Mouse (Mus musculus) ES-E14 (cell line): Measurements from ENCODE around the gene Rasgef1b. TPM values are rescaled to one million over a fixed set of nuclear protein-coding genes. Genes with fewer than 3 reads are reported as not detected.

Experiments
- DNase-seq: peaks from one replicate; pipeline ENCODE4 v3.0.0-alpha.2; 2013; ENCODE audit warnings: low read depth, low spot score
- H3K27ac ChIP-seq: 2 replicates; pipeline ENCODE4 v1.5.1; 2012; ENCODE audit warnings: low read depth, mild to moderate bottlenecking, low read length, moderate library complexity, mixed read lengths; ENCODE audit not compliant: poor library complexity, insufficient read depth, severe bottlenecking
- H3K36me3 ChIP-seq: 2 replicates; pipeline ENCODE4 v1.6.1; 2012; ENCODE audit warnings: mild to moderate bottlenecking, low read length, moderate library complexity, mixed read lengths; ENCODE audit not compliant: control insufficient read depth, poor library complexity, insufficient read depth, severe bottlenecking
- H3K4me1 ChIP-seq, 2 experiments: fragments of 150-350 bp in 1 of 2; sonication (generic) in 1 of 2; 2 replicates each; pipeline ENCODE4 v1.6.1; 2012; ENCODE audit warnings: low read length in 2 of 2, mild to moderate bottlenecking in 1 of 2, mixed read lengths in 1 of 2; ENCODE audit not compliant: control insufficient read depth in 2 of 2, insufficient read depth in 2 of 2, poor library complexity in 1 of 2
- H3K4me3 ChIP-seq, 2 experiments: fragments of 150-350 bp in 1 of 2; sonication (generic) in 1 of 2; 2 replicates each; pipeline ENCODE4 v1.5.1; 2012; ENCODE audit warnings: low read length in 2 of 2, low read depth in 1 of 2, mild to moderate bottlenecking in 1 of 2, mixed read lengths in 1 of 2; ENCODE audit not compliant: insufficient read depth in 1 of 2, poor library complexity in 1 of 2, severe bottlenecking in 1 of 2
- H3K9ac ChIP-seq: 2 replicates; pipeline ENCODE4 v1.6.1; 2012; ENCODE audit warnings: low read depth, mild to moderate bottlenecking, low read length, mixed read lengths; ENCODE audit not compliant: poor library complexity, insufficient read depth, severe bottlenecking
- H3K9me3 ChIP-seq: fragments of 150-350 bp; sonication (generic); 2 replicates; pipeline ENCODE4 v1.6.1; 2012; ENCODE audit warnings: low read depth, mild to moderate bottlenecking, low read length; ENCODE audit not compliant: control insufficient read depth, insufficient read depth
- CHD2 ChIP-seq: IDR thresholded peaks from 2 replicates; pipeline ENCODE4 v1.6.1; 2014; ENCODE audit warnings: mild to moderate bottlenecking, low read depth, low read length, inconsistent platforms
- HCFC1 ChIP-seq: IDR thresholded peaks from 2 replicates; pipeline ENCODE4 v1.6.1; 2012; ENCODE audit warnings: low read length, inconsistent platforms, borderline replicate concordance; ENCODE audit not compliant: insufficient read depth
- MAFK ChIP-seq: IDR thresholded peaks from 2 replicates; pipeline ENCODE4 v1.6.1; 2014; ENCODE audit warnings: mild to moderate bottlenecking, low read depth, low read length, inconsistent platforms; ENCODE audit not compliant: insufficient read depth
- ZC3H11A ChIP-seq: IDR thresholded peaks from 2 replicates; pipeline ENCODE4 v1.6.1; 2012; ENCODE audit warnings: low read depth, mild to moderate bottlenecking, inconsistent platforms, low read length, borderline replicate concordance
- ZNF384 ChIP-seq: IDR thresholded peaks from 2 replicates; pipeline ENCODE4 v1.6.1; 2012; ENCODE audit warnings: low read depth, low read length, inconsistent platforms
- in situ Hi-C, 2 experiments: fragments of 600-800 bp; cut with MboI; formaldehyde crosslinking; loops; one replicate each; pipeline ENCODE4 v1.15.1; 2025; ENCODE audit warnings: low sequenced_read_pairs in 2 of 2, inconsistent platforms in 1 of 2; ENCODE audit not compliant: unreplicated experiment in 2 of 2
- total RNA-seq: library from RNA; depleted of rRNA; stranded (reverse); fragments of 300-350 nt; gene quantifications from 2 replicates; pipeline ENCODE4 v1.2.3, GENCODE M21; 2012

Rasgef1b gene
- total RNA-seq, 1 experiment, result 2.8 TPM

DNA sequence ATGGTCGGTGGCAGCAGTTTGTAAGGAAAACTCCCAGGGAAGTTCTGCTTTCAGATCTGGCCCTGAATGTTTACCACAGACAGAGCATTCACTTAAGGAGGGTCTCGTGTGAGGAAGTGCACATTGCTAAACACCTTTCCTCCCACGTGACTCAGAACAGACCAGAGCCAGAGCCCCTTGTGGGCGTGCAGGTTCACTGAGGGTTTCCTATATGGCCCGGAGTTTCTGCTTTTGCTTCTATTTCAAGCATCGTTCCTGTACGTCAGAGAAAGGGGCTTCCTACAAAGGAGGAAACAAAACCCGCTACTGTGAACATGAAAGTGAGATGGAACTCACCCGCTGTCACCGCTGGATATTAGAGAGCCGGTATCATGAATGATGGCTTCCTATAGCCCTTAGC, 392.4 kb downstream of the Rasgef1b start:
- Histone ChIP-seq H3K4me1 (no peaks in the 10 kb centered on the region), H3K9ac (no peak overlapping the region), H3K27ac (no peak overlapping the region), H3K36me3 (no peaks in the 10 kb centered on the region), H3K9me3 (no peaks in the 10 kb centered on the region), H3K4me3 (no peak overlapping the region)
- TF ChIP-seq HCFC1 (no peak), CHD2 (no peak), ZC3H11A (no peak)
- in situ Hi-C loops, result loop anchor here in 1 of 2 experiments (25.0 kb wide), 1 partner anchor 101 kb away; no protein-coding TSS in a partner anchor
- DNase-seq, result no peak

- H3K9ac ChIP-seq, result no peak overlapping the region
- no peak for DNase-seq
- TF ChIP-seq HCFC1 (no peak), MAFK (no peak), ZNF384 (no peak), CHD2 (no peak), ZC3H11A (no peak)
- in situ Hi-C loops, result loop anchor here in 1 of 2 experiments (25.0 kb wide), 1 partner anchor 103 kb away; no protein-coding TSS in a partner anchor
- no peaks in the 10 kb centered on the region for H3K36me3 ChIP-seq
- H3K27ac ChIP-seq, result no peak overlapping the region
- no peak overlapping the region for H3K4me3 ChIP-seq
- H3K9me3 ChIP-seq, result no peaks in the 10 kb centered on the region
- H3K4me1 ChIP-seq, result no peaks in the 10 kb centered on the region
Observed at GRCm38 (mm10) chr5:99334017-99334416, 394.8 kb downstream of the Rasgef1b start.

DNA sequence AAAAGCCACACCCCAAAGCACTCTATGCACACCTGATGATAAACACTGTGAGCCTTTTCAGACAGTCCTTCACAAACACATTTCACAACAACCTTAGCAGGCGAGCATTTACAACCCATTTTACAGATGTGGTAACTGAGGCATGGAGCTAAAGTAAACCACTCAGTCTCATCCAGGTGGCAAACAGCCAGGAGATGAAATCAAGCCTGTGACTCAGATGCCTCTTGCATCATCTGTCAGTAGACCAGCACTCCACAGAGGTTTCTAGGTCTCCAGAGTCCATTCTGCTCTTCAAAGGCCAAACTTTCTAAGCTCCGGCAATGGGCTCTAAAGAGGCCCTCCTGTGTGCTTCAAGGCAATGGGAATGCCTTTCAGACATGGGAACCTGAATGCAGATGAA, 396.8 kb downstream of the Rasgef1b start:
- TF ChIP-seq HCFC1, result no peak
- TF ChIP-seq CHD2, result no peak
- no peak for TF ChIP-seq ZC3H11A
- no peak for TF ChIP-seq ZNF384
- no peak for TF ChIP-seq MAFK
- H3K9me3 ChIP-seq, result no peaks in the 10 kb centered on the region
- H3K4me3 ChIP-seq, result no peak overlapping the region
- in situ Hi-C loops, result loop anchor here in 1 of 2 experiments (25.0 kb wide), 1 partner anchor 105 kb away; no protein-coding TSS in a partner anchor
- DNase-seq, result no peak
- no peaks in the 10 kb centered on the region for H3K4me1 ChIP-seq
- H3K36me3 ChIP-seq, result no peaks in the 10 kb centered on the region
- no peak overlapping the region for H3K27ac ChIP-seq
- no peak overlapping the region for H3K9ac ChIP-seq

DNA sequence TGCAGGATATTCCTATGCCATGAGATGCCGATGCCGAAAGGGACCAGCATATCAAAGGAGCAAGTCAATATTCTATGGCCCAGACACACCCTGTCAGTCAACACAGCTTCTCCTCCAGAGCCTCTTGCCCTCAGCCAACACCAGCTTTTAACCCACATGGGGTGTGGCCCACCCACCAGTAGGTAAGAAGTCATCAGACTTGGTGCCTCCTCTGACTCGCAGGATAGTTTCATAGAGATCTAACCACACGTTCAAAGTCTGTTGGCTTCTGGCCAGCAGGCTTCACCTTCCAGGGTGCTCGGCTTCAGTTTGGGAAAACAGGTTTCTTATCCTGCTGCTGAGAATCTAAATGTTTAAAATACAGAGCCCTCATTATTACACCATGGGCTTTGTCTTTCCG, 399.8 kb downstream of the Rasgef1b start:
- in situ Hi-C loops, result loop anchor here in 1 of 2 experiments (25.0 kb wide), 1 partner anchor 108 kb away; no protein-coding TSS in a partner anchor
- DNase-seq, result no peak
- Histone ChIP-seq H3K4me1 (no peaks in the 10 kb centered on the region), H3K9me3 (no peaks in the 10 kb centered on the region), H3K9ac (no peak overlapping the region), H3K27ac (no peak overlapping the region), H3K36me3 (no peaks in the 10 kb centered on the region), H3K4me3 (no peak overlapping the region)
- no peak for TF ChIP-seq ZNF384
- TF ChIP-seq ZC3H11A, result no peak
- TF ChIP-seq MAFK, result no peak
- TF ChIP-seq CHD2, result no peak
- TF ChIP-seq HCFC1, result no peak

- H3K4me3 ChIP-seq, result no peak overlapping the region
- H3K27ac ChIP-seq, result no peak overlapping the region
- H3K9ac ChIP-seq, result no peak overlapping the region
- in situ Hi-C loops, result loop anchor here in 1 of 2 experiments (25.0 kb wide), 1 partner anchor 110 kb away; no protein-coding TSS in a partner anchor
- H3K9me3 ChIP-seq, result no peaks in the 10 kb centered on the region
- H3K36me3 ChIP-seq, result no peaks in the 10 kb centered on the region
- H3K4me1 ChIP-seq, result no peaks in the 10 kb centered on the region
- DNase-seq, result no peak
- TF ChIP-seq MAFK (no peak), ZNF384 (no peak), HCFC1 (no peak)
Observed at GRCm38 (mm10) chr5:99327019-99327418, 401.8 kb downstream of the Rasgef1b start.
